Mouse (Mus musculus): ENCODE measurements around the gene Amph. TPM values are rescaled to one million over a fixed set of nuclear protein-coding genes. Genes with fewer than 3 reads are reported as not detected.
"Not testable (repeated sequence)": the region's sequence is repeated elsewhere in the genome, so short reads cannot be mapped to it uniquely, and the experiment has no call there.

Amph gene
- polyA plus RNA-seq, 1 experiment from 2014 or later, result 30.3 TPM

DNA sequence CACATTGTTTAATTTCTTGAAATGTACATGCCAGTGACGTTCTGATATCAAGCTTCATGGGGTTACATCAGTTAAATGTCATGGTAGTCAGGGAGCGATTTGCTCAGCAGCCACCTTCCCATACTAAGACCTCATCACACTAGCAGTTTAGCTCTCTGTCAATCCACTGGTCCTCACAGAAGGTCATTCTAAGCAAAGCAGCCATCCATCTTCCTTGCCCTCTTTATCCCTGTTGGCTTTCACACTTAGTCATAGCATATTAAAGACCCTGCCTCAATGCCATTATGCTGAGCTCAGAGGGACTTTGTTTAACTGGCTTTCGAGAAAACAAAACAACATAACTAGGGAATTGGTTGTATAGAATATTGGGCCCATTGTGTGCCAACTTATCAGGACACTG is 161.3 kb downstream of the Amph start:
- no peak for ATAC-seq
- H3K36me3 ChIP-seq, result no peaks in the 10 kb centered on the region
- 46% methylated on average over 3 of the region's 3 CpGs for WGBS
- no peak overlapping the region for H3K4me2 ChIP-seq (replicated peaks)
- H3K4me1 ChIP-seq (replicated peaks), result peaks cover 4% of the 10 kb centered on the region; the same call in 1 of the 2 replicates
- no peak overlapping the region for H3K27ac ChIP-seq
- H3K4me3 ChIP-seq (replicated peaks), result no peak overlapping the region
- H3K9ac ChIP-seq (replicated peaks), result no peak overlapping the region
- H3K27me3 ChIP-seq, result no peaks in the 10 kb centered on the region
- no peaks in the 10 kb centered on the region for H3K9me3 ChIP-seq

DNA sequence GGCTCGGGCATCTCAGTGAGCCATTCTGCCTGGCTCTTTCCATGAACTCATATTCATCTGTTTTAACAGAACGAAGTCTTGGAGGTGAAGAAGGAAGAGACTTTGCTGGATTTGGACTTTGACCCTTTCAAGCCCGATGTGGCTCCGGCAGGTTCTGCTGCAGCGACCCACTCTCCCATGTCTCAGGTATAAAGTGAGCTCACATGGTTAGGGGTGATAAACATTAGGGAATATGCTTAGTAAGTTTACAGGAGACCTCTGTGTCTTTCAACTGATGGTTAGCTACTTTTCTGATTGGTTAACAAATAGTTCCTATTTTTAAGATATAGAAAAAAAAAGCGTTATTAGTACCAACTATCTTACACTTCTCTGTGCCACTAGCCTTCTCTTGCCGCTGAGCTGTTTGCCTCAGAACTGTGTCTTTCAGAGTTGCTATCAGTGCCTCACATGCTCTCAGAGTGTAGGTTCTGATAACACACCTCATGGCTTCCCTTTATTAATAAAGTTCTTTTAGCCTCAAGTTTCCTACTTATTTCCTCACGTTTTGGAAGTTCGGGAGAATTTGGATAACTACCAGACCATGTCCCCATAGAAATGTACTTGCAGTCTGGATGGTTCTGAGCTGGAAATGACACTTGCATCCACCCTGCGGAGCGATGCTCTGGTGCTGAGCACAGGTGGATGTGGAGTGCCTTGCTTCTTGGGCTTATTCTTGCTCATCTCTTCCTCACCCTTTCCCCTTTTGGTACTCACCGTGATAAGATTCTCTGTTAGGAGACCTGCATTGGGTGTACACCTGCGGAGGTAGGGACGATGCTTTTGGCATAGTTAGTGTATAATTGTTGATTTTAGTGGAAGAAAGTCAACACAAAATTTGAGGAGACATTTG is 165.3 kb downstream of the Amph start:
- Histone ChIP-seq H3K4me3 (replicated peaks) (no peak overlapping the region), H3K9me3 (no peaks in the 10 kb centered on the region), H3K27me3 (no peaks in the 10 kb centered on the region), H3K36me3 (no peaks in the 10 kb centered on the region), H3K4me1 (replicated peaks) (peaks cover 4% of the 10 kb centered on the region; the same call in 1 of the 2 replicates), H3K4me2 (replicated peaks) (no peak overlapping the region), H3K27ac (no peak overlapping the region), H3K9ac (replicated peaks) (no peak overlapping the region)
- no peak for ATAC-seq
- WGBS, result 95% methylated on average over 14 of the region's 14 CpGs

DNA sequence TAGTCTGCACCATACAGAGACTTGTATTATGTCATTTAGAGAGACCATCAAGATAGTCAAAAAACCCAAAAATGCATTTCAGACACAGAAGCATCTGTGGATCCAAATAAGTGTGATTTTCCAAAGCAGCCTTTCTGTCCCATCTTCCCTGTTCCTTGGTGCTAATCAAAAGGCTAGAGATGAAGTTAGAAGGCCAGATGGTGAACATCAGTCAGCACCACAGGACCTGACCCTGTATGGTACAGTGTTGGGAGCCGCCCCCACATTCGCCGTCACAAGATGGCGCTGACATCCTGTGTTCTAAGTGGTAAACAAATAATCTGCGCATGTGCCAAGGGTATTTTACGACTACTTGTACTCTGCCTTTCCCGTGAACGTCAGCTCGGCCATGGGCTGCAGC is 166.8 kb downstream of the Amph start:
- not testable (repeated sequence) for H3K9ac ChIP-seq (replicated peaks); H3K4me3 ChIP-seq (replicated peaks); H3K27ac ChIP-seq; H3K36me3 ChIP-seq; H3K27me3 ChIP-seq; ATAC-seq; H3K9me3 ChIP-seq; H3K4me1 ChIP-seq (replicated peaks); H3K4me2 ChIP-seq (replicated peaks)
- WGBS, result over 99% methylated on average over 9 of the region's 9 CpGs

DNA sequence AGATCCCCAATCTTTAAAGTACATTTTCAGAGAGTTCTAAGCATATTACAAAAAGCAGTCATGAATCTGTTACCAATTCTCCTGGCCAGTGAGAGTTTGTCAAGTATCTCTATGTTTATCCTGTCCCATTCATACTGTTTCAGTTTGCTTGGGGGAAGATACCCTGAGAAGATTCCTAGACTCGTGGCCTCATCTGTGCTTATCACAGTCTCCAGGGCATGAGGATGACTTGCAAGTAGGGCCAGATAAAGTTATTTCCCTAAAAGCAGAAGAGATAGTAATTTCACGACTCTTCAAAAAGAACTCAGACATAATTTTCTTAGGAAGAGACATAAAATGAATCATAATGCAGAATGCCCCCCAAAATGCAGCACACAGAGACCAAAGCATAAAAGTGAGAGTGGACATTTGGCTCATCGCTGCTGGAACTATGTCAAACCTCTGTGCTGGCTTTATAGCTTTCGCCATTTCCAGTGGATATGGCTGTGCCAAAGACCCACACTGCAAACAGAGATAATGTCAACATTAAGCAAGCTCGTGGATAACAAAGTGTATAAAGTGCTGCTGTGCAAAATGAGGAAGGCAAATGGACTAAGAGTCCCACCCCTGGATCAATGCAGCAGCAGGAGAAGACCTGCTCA is 179.0 kb downstream of the Amph start:
- no peak overlapping the region for H3K4me2 ChIP-seq (replicated peaks)
- peaks cover 3% of the 10 kb centered on the region; the same call in 1 of the 2 replicates for H3K36me3 ChIP-seq
- no peak for ATAC-seq
- no peak overlapping the region for H3K27ac ChIP-seq
- WGBS, result 82% methylated on average over 5 of the region's 5 CpGs
- no peaks in the 10 kb centered on the region for H3K9me3 ChIP-seq
- no peak overlapping the region for H3K9ac ChIP-seq (replicated peaks)
- H3K4me3 ChIP-seq (replicated peaks), result no peak overlapping the region
- H3K27me3 ChIP-seq, result no peaks in the 10 kb centered on the region
- no peaks in the 10 kb centered on the region for H3K4me1 ChIP-seq (replicated peaks)

DNA sequence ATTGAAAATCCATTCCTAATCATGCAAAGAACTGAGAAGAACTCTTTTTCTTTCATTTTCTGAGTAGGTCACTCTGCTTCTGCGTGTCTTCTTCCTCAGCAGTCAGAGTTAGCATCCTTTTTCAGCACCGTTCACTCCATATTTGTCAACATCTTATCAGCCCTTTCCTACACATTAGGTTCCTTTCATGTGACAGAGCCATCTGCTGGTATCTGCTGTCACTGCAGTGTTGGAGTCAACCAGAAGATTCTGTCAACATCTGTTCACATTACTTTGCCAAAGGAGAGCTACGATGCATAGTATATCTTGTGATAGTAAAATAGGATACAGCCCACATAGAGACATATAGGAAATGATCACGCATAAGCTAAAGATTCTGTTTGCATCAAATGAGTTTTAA is 185.8 kb downstream of the Amph start:
- peak; percentile 53; the same call in 1 of the 2 replicates for ATAC-seq
- no peak overlapping the region for H3K9ac ChIP-seq (replicated peaks)
- H3K27me3 ChIP-seq, result no peaks in the 10 kb centered on the region
- H3K36me3 ChIP-seq, result no peaks in the 10 kb centered on the region
- H3K4me1 ChIP-seq (replicated peaks), result no peaks in the 10 kb centered on the region
- H3K9me3 ChIP-seq, result no peaks in the 10 kb centered on the region
- no peak overlapping the region for H3K4me2 ChIP-seq (replicated peaks)
- no peak overlapping the region for H3K4me3 ChIP-seq (replicated peaks)
- 55% methylated on average over 4 of the region's 4 CpGs for WGBS
- H3K27ac ChIP-seq, result no peak overlapping the region

DNA sequence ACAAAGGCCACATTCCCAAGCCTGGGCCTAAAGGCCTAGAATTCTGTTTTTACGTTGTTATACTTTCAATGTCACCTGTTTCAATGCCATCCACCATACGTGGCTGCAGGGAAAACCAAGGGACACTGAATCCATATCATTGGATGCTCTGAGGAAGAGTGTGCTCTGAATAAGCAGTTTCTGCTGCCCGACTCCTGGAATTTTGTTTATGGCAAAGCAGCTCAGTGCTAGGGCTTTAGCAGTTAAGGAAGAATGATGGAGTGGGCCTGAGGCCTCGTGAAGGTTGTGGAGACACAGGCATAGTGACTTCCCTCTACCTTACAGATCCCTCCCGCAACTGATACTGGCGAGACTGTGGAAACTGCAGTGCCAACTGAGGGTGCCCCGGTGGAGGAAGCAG is 189.2 kb downstream of the Amph start:
- ATAC-seq, result no peak
- no peaks in the 10 kb centered on the region for H3K4me1 ChIP-seq (replicated peaks)
- H3K27me3 ChIP-seq, result no peaks in the 10 kb centered on the region
- 80% methylated on average over 7 of the region's 7 CpGs for WGBS
- H3K9me3 ChIP-seq, result no peaks in the 10 kb centered on the region
- H3K9ac ChIP-seq (replicated peaks), result no peak overlapping the region
- H3K4me3 ChIP-seq (replicated peaks), result no peak overlapping the region
- no peaks in the 10 kb centered on the region; the same call in 1 of the 2 replicates for H3K36me3 ChIP-seq
- H3K4me2 ChIP-seq (replicated peaks), result no peak overlapping the region
- H3K27ac ChIP-seq, result no peak overlapping the region

DNA sequence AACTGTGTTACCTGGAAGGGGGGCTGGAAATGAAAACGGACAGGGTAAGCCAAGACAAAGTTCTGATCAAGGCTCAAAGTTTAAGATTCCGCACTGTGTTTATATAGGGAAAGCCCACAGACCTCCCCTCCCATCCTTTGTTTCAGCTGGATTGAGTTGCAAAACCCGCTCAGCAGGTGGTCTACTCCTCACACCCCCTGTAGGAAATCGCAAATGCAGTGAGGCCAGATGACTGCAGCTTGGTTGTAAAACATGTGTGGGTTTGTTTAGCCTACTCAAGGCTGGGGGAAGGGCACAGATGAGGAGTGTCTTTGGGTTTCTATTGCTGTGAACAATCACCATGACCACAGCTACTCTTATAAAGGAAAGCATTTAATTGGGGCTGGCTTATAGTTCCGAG is 189.9 kb downstream of the Amph start:
- Histone ChIP-seq H3K9me3 (no peaks in the 10 kb centered on the region), H3K4me3 (replicated peaks) (no peak overlapping the region), H3K4me1 (replicated peaks) (no peaks in the 10 kb centered on the region), H3K9ac (replicated peaks) (no peak overlapping the region), H3K27me3 (no peaks in the 10 kb centered on the region), H3K4me2 (replicated peaks) (no peak overlapping the region), H3K36me3 (no peaks in the 10 kb centered on the region; the same call in 1 of the 2 replicates), H3K27ac (no peak overlapping the region)
- ATAC-seq, result peak; percentile 31; the same call in 1 of the 2 replicates
- WGBS, result 40% methylated on average over 5 of the region's 5 CpGs

DNA sequence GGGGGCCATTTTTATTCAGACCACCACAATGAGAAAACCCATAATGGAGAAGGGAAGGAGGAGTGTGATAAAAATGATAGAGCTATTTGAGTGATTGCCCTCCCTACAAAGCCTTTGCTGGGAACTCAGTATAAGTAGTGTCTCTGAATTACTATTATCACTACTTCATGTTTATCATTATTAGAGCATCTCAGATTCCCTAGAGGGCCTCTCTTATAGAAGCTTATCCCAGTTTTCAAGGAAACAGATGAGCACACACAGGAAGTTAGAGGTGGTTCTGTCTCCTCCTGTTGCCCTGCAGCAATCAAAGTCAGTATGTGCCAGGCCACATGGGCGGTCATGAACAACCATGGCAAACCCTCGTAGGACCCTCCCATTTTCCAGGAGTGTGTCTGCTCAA is 190.5 kb downstream of the Amph start:
- H3K4me2 ChIP-seq (replicated peaks), result no peak overlapping the region
- no peaks in the 10 kb centered on the region for H3K27me3 ChIP-seq
- H3K27ac ChIP-seq, result no peak overlapping the region
- ATAC-seq, result no peak
- H3K9me3 ChIP-seq, result no peaks in the 10 kb centered on the region
- no peak overlapping the region for H3K4me3 ChIP-seq (replicated peaks)
- WGBS, result 96% methylated on average over 2 of the region's 2 CpGs
- no peaks in the 10 kb centered on the region; the same call in 1 of the 2 replicates for H3K36me3 ChIP-seq
- no peak overlapping the region for H3K9ac ChIP-seq (replicated peaks)
- no peaks in the 10 kb centered on the region for H3K4me1 ChIP-seq (replicated peaks)

DNA sequence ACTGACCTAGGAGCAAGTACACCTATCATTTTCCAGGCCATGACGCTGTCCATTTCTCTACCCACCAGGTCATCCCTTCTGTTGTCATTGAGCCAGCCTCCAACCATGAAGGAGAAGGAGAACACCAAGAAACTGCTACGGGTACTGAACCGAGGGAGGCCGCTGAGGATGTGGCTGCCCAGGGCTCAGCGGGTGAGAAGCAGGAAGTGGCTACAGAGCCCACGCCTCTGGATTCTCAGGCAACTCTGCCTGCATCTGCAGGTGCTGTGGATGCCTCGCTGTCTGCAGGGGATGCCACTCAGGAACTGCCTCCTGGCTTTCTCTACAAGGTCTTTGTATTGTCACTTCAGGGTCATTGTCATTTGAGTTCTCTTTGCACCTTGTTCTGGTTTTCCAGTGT is 191.1 kb downstream of the Amph start:
- Histone ChIP-seq H3K4me2 (replicated peaks) (no peak overlapping the region), H3K9ac (replicated peaks) (no peak overlapping the region), H3K27me3 (no peaks in the 10 kb centered on the region), H3K4me3 (replicated peaks) (no peak overlapping the region), H3K36me3 (no peaks in the 10 kb centered on the region; the same call in 1 of the 2 replicates), H3K27ac (no peak overlapping the region), H3K4me1 (replicated peaks) (no peaks in the 10 kb centered on the region), H3K9me3 (no peaks in the 10 kb centered on the region)
- no peak for ATAC-seq
- WGBS, result 89% methylated on average over 7 of the region's 7 CpGs

DNA sequence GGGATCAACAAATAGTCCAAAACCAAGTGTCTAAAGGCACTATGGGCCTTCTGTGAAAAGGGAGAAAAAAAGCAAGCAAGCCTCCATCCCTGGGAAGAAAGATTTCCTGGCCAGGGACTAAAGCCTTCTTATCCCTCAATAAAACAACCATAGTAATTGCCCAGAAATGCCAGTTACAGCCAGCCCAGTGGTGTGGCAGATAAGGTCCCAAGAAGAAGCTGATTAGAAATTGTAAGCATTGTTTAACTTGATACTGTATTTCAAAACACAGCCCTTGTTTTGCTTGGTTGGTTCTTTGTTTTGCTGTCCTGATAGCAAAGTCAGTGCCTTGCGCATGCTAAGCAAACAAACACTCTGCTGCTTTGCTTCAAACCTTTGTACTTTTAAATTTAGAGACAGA is 191.8 kb downstream of the Amph start:
- Histone ChIP-seq H3K4me2 (replicated peaks) (no peak overlapping the region), H3K9ac (replicated peaks) (no peak overlapping the region), H3K36me3 (no peaks in the 10 kb centered on the region; the same call in 1 of the 2 replicates), H3K4me3 (replicated peaks) (no peak overlapping the region), H3K27ac (no peak overlapping the region), H3K9me3 (no peaks in the 10 kb centered on the region), H3K4me1 (replicated peaks) (no peaks in the 10 kb centered on the region), H3K27me3 (no peaks in the 10 kb centered on the region)
- WGBS, result 74% methylated on average over 1 of the region's 1 CpGs
- ATAC-seq, result no peak

DNA sequence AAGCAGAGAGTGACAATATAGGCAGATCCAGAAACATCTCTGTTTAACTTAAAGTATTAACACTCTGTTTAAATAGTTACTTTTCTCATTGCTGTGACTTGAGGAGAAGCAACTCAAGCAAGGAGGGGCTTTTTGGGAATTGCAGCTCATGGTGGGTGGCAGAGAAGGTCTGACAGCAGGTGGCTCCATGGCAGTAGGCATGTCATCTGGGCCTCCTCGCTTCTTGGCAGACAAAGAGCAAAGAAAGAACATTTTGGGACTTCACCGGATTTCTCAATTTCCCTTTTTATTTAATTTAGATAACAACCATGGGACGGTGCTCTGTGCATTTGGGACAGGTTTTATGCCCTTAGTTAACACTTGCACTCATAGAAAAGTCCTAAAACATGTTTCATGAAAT is 195.8 kb downstream of the Amph start:
- H3K27ac ChIP-seq, result no peak overlapping the region
- ATAC-seq, result no peak
- WGBS, result 82% methylated on average over 3 of the region's 3 CpGs
- no peak overlapping the region for H3K9ac ChIP-seq (replicated peaks)
- H3K4me3 ChIP-seq (replicated peaks), result no peak overlapping the region
- no peaks in the 10 kb centered on the region for H3K4me1 ChIP-seq (replicated peaks)
- no peaks in the 10 kb centered on the region; the same call in 1 of the 2 replicates for H3K36me3 ChIP-seq
- no peak overlapping the region for H3K4me2 ChIP-seq (replicated peaks)
- H3K27me3 ChIP-seq, result no peaks in the 10 kb centered on the region
- H3K9me3 ChIP-seq, result no peaks in the 10 kb centered on the region

DNA sequence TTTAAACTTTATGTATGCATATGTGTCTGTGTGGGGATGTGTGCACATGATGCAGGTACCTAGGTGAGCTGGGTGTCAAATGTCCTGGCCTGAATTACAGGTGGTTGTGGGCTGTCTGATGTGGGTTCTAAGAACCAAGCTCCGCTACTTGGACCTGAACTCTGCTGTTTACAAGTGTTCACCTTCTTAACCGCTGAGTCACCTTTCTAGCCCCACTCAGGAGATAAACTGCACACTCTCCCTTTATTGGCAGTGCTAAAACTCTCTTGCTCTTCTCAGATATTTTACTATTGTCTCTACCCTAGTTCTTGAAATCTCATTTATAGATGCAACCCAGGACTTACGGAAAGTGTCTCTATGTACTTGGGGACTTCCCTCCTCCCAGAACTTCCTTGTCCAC is 199.5 kb downstream of the Amph start:
- Histone ChIP-seq H3K27me3 (no peaks in the 10 kb centered on the region), H3K9me3 (no peaks in the 10 kb centered on the region), H3K9ac (replicated peaks) (no peak overlapping the region), H3K4me1 (replicated peaks) (no peaks in the 10 kb centered on the region), H3K27ac (no peak overlapping the region), H3K4me2 (replicated peaks) (no peak overlapping the region), H3K36me3 (peaks cover 12% of the 10 kb centered on the region), H3K4me3 (replicated peaks) (no peak overlapping the region)
- whole genome bisulfite sequencing, result 96% methylated on average over 3 of the region's 3 CpGs
- ATAC-seq, result no peak
